Mouse (Mus musculus) cerebellum, postnatal 4 days (tissue): ENCODE measurements at regions not wholly inside any gene's neighbourhood (a gene's known extent, or its start where the extent isn't known, plus 50 kb on each side); places are given as distances from the start of the nearest gene placed in this dataset.
"Not testable (repeated sequence)": the region's sequence is repeated elsewhere in the genome, so short reads cannot be mapped to it uniquely, and the experiment has no call there.

Source experiments
- DNase-seq, 2 experiments: peaks; one replicate each; pipeline ENCODE4 v3.0.0; 2022; ENCODE audit warnings: low spot score in 2 of 2, mixed read lengths in 1 of 2

DNA sequence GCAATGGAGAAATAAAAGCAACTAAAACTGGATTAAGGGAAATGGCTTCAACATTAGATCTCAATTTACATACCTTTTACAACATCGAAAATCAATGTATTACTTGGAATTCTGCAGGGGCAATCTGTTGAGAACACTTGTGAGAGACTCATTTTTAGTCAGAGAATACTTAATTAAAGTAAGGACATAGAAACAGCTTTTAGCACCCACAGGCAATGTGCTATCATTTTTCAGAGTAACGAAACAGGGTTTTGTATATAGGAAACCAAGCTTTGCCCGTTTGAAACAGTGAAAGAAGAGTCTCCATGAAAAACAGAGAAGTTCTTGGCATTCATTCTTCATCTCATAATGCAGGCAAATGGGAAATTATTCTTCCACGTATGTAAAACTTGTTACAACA lies 196.4 kb downstream of the Tdrd3 start:
- DNase-seq: no peak

DNA sequence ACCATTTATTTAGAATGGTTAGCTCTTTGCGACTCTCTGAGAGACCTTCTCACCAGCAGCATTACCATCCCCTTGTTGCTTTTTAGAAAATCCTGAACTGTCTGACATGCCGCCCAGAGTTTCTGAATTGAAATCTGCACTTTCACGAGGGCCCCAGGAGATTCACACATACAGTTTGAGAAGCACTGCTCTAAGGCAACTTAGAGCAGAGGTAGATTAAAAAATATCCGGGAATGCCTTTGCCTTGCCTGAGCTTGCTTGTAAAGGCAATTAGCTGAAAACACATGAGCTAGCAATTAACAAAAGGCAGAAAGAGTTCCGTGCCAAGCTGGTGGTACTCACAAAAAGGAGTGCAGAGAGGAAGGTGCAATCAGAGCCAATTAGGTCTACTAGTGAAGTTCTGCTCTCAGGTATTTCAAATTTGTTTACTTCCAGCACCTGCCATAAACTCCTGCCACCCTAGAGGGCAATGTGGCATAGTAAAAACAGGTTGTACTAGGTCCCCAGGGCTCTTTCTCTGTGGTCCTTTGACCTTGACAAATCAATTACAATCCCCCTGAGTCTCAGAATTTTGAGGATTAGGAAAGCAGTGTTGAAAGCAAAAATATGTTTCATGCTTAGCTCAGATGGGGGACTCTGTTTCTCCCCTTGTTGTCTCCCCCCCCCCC lies 203.1 kb downstream of the Tdrd3 start:
- no peak for DNase-seq

DNA sequence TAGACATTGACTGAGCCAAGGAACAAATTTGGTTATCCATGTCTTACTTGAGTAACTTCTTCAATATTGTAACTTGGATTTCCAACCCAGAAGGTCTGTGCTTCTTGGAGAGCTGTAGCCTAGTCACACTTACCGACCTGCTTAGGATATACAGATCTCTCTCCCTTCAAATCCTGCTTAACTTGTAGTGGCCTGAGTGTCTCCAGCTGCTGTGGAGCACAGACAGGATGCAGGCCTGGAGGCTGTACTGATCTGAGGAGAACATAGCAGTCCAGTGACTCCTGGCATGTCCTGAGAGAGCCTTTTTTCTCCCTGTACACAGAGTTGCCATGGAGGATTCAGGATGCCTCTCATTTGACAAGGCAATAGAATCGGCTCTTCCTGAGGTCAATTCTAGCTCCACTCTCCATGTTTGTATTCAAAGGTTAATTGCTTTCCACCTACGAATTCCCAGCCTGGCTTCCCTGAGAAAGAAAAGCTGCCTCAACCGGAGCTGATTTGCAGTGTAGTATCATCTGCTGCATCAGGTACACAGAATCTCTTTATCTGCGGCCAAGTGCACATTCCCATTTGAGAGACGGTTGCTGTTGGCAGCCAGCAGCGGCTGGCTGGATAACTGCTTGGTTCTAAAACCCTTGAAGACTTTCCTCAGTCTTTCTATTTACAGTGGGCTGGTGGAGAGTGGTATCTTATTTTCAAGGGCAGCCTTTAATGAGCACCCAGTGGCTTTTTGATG lies 214.8 kb downstream of the Tdrd3 start:
- DNase-seq: no peak

DNA sequence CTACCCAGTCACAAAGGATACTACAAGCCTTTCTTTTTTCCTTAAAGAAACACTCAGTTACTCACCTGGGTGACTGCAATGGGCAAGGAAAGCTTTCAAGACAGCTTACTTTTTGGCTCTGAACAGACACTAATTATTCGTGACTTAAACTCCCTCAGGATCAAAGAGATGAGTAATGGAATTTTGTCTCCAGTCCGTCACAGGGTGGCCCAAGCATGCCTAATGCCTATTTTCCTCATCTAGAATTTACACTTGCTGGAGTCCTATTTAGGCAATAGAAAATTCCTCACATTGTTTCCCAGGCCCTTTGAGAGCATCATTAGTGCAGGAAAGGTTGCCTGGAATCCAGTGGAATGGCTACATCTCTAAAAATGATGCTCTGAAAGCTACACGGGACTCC lies 218.2 kb downstream of the Tdrd3 start:
- no peak for DNase-seq

DNA sequence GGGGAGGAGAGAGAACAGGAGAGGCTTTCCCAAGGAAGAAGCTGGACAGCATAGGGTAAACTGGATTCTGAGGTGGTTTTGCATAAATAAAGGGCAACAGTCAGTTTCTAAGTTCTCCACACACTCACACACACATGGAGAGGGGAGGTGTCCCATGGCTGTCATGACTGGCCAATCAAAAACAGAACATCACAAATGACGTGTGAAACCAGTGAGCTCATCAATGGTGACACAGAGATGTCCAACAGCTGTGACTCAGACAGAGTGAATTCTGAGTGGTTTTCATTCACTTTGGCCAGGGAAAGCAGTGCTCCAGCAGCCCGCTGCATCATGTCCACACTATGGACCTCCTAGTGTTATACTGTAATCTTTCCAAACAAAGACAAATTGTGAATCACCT lies 220.7 kb downstream of the Tdrd3 start:
- no peak for DNase-seq

DNA sequence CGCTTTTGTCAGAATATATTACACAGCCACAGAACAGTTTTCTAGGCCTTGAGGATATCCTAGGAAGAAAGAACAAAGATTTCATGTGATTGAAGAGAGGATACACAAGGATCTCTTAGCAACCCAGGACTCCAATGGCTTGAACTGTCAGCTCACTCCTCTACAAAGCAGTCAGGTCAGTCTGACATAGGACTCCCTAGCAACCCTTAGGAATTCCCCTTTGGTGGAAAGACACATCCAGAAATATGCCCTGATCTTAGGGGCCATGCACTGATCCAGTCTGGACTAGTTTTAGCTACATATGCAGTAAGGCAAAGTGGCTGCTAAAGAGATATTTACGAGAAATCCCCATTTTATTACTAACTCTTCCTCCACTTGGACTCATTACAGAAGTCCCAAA lies 251.5 kb downstream of the Tdrd3 start:
- no peak for DNase-seq

DNA sequence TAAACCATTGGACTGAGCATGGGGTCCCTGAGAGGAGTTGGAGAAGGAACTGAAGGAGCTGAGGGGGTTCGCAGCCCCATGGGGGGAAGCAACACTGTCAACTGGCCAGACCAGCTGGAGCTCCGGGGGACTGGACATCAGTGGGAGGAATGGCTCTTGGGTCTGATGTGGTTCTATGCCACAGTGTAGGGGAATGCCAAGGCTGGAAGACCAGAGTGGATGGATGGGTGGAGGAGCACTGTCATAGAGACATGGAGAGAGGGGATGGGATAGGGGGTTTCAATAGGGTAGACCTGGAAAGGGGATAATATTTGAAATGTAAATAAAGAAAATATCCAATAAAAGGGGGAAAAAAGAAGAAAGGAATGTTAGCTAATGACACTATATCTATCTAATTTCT lies 253.1 kb downstream of the Tdrd3 start:
- no peak for DNase-seq

DNA sequence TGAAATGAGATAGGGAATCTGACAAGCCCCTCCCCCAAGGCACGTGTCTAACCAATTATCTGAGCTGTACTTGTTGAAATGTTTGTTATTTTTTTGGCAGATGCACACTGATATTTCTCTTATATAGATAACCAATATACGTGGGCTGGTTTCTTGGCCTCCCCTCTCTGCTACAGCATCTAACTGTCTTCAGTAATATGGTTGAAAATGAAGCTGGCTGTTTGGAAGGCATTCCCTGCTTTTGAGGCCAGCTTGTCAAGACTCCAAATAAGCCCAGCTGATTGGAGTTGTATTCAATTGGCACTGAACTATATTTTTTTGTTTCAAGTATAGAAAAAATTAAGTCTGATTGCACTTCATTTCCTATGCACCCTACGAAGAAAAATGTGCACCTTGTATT lies 264.3 kb downstream of the Tdrd3 start:
- no peak for DNase-seq

DNA sequence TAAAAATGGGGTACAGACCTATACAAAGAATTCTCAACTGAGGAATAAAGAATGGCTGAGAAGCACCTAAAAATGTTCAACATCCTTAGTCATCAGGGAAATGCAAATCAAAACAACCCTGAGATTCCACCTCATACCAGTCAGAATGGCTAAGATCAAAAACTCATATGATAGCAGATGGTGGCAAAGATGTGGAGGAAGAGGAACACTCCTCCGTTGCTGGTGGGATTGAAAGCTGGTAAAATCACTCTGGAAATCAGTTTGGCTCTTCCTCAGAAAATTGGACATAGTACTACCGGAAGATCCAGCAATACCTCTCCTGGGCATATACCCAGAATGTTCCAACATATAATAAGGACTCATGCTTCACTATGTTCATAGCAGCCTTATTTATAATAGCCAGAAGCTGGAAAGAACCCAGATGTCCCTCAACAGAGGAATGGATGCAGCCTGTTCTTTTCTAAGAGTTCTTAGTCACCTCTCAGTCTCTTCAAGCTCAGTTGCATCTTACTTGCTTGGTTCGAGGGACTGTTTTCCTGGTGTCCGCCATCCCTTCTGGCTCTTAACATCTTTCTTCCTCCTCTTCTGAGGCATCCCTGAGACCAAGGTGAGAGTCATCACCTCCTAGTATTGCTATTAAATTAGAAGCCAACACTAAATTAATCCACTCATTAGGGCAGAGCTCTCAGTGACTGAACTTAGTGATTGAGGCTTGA lies 266.8 kb downstream of the Tdrd3 start:
- DNase-seq: not testable (repeated sequence)

DNA sequence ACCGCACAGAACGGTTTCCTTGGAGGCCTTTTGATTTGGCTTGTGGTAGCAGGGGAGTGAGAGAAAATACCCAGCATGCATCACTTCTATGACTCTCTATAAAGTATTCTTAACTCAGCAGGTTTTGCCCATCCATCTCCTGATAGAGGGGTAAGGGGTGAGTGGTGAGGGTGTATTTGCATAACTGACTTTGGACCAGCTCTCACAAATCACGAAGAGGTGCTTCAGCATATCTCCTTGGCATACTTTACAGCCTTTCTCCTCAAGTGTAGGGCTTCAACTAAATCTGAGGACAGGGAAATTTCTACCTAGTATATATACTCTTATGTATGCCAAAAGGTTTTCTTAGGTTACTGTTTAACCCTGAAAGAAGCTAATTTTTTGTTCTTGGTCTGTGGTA lies 273.4 kb downstream of the Tdrd3 start:
- DNase-seq: no peak

DNA sequence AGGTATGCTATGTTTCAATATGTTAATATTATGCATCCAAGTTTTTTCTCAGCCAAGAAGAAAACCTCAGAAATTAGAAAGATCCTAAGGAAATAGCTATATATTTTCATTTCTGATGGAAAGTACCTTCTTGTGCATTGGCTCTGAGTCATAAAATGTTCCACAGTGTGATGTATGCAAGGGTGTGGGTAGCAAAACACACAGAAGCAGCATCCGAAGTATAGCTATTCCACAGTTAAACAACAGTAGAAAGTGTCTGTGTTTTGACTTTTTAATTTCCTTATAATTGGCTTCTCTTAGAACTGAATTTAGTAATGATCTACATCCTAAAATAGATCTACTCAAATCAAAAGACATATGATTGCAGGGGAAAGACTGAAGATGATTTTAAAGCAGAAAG lies 320.0 kb downstream of the Tdrd3 start:
- no peak for DNase-seq

DNA sequence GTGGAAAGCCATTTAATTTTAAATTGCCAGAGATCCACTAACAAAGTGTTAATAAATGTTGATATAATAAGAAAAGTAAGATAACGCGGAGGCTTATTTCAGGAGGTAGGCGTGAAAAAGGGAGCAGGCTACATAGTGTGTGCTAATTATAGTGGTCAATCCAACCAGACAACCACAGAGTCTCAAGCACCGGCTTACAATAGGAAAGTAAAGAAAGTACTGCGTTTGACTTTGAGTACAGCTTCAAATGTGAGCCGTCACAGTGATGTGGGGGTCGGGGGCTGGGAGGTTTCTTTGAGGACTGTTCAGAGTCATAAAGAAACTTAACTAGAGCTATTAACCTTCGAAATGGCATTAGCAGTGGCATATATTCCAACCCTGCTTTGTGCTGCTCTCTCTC lies 329.1 kb downstream of the Tdrd3 start:
- no peak for DNase-seq

DNA sequence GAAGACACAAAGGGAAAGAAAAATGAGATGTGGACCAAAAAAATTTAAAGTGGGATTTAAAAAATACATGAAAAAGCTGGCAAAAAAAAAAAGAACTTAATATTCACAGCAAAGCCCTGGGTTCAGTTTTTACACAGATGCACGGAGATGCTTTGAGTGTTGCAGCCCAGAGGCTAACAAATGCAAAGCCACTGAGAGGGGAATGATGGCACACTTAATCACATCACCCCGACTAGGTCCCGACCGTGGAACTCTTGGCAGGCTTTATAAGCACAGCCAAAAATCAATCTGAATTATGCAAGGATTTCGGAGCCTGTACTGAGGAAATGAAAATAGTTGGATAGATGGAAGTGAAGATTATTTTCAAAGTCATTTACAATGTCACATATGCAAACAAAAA lies 329.6 kb downstream of the Tdrd3 start:
- no peak for DNase-seq

DNA sequence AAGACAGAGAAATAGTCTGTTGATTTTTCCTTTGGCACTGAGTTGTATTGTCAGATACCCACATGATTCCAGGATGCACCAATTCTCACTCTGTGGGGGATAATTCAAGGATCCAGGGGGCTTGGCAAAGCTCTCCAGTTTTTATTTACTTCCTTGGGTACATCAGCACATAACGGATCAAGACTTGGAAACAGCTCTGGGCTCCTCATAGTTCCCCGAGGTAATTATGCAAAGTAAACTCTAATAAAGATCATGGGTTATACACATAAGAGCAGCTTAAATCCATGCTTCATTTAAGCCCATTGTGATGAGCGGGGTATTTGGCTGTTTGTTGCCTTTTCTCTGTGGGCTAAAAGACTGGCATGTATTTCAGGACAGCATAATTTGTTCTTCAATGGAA lies 332.6 kb downstream of the Tdrd3 start:
- no peak for DNase-seq

DNA sequence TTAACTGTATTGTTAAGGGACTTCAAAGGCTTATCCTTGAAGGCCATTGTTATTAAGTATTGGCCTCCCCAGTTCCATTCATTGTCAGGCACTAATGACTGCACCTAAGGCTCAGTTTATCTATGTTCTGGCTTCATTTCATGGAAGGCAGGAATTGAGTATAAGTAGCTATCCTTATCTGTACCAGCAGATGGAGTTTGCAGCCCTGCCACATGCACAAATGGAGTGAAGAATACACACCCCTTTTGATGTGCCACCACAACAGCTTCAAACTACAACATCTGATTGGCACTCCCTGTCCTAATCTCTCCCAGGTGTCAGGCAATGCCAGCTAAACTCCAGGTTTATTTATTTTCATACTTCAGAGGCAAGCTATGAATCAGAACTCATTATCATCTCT lies 333.3 kb downstream of the Tdrd3 start:
- DNase-seq: no peak

DNA sequence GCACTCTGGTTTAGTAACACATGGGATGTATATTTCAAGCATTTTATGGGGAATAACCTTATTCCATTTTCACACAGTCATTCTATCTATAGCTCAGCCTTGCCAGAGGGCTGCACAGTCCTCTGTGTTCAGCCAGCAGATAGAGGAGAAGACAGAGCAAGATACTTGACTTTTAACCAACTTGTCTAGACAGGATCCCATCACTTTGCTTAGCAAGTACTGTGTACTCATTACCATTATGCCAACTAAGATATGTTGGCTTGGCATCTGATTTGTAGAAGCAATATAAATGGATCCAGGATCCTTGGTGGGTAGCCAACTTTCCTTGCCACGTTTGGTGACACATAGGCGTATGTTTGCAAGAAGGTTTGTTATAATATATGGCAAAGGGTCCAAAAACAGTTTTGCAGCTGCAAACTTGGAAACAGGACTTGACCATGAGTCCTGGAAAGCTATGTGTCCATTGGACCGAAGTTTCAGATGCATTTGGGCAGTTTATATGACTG lies 334.3 kb downstream of the Tdrd3 start:
- no peak for DNase-seq

DNA sequence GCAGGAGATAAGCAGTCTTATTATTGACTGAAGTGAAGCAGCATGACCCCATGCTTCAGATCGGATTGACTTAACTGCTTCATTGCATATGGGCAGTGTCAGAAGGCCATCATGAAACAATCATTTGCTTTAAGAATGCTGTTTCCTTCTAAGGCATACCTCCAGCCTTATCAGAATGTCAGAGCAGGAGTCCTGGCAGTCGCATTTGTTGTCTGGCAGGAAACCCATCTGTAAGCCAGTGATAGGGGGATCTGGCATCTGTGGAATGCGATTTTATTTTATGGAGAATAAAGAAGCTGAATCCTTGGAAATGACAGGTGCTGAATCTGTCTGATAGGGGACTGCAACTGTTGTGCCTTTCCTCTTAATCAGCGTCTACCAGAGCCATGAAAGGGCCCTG lies 338.3 kb downstream of the Tdrd3 start:
- DNase-seq: no peak

DNA sequence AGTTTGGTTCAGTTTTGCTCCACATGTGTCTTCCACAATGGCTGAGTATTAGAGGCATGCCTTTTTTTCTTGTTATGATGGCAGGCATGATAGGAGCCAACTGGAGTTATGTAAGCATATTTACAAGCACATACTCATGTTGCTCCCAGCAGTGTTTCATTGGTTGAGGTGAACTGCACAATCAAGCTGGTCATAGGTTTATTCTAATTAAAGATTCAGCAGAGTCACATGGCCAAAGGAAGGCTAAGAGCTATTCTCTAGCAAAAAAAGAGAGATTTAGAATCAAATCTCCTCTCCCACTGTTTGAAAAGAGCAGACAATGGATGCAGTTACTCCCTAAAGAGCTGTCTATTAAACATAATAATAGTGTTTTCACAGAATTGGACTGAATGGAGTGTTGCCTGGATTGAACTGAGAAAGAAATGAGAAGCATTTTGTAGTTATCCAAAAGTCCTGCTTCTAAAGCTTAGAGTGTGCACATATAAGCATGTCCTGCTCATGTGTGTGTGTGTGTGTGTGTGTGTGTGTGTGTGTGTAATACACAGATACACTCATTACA lies 359.0 kb downstream of the Tdrd3 start:
- no peak for DNase-seq

DNA sequence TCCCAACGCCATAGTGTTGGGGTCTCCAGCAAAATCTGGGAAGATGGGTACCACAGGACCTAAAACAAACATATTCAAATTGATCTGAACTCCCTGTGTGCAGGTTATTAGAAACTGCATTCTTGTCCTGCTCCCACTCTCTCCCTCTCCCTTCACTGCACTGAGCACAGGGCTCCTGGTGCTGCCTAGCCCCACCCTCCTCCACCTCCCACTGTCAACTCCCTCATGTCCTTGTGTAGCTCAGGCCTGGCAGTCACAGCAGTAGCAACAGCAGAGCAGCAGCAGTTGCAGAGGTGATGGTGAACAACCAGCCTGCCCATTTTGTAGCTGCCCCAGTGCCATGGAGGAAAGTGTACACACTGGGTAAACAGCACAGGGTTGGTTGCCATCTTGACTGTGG lies 383.4 kb downstream of the Tdrd3 start:
- no peak for DNase-seq

DNA sequence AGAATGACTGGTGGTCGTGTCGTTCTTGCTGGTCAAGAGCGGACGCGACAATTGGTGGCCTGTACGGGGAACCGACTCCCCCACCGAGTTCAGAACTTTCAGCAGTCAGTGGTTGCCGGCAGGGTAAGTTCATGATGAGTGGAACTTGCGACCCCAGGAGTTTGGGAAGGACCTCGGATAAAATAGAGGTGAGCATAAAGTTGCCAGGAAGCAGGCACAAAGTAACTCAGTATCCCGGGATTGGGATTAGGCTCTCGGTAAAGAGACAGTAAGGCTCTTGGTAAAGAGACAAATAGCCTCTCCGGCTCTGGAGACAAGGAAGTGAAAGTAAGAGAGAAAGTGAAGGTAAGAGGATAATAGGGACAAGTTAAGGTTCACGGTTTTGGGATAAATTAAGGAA lies 393.2 kb downstream of the Tdrd3 start:
- DNase-seq: peak in 1 of 2 experiments; percentile 4

DNA sequence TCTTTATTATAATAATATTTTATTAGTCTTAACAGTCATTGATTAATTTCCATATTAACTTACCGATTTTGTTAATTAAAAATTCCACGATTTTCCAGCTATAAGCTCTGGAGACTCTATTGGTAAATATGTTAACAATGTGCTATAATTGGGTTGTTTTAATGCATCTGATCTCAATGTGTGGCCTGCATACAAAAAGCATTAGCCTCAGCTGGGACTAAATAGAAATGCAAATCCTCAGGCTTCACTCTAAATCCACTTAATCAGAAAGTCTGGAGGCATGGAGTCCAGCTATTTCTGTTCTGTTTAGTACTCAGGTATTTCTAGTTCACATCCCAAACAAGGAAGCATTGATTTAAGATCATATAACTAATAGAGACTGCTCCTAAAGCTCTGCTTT lies 427.7 kb downstream of the Tdrd3 start:
- DNase-seq: no peak

DNA sequence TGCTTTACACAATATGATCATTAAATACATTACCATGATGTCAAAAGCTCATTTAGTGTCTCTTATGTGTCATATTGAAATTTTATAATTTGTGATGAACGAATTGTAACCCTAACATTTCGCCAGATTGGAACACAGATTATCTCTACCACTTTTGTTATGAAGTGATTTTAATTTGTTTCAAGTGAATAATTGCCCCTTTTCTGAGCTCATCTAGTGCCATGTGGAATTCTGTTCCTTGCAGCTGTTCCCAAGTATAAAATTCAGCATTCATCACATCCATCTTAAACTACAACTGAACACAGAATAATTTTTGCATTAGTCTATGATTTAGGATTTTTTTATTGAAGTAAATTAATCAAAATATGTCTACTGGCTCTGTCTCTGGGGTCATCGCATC lies 445.0 kb downstream of the Tdrd3 start:
- DNase-seq: no peak
